Mouse (Mus musculus): ENCODE data around the gene Gan. TPM values are rescaled to one million over a fixed set of nuclear protein-coding genes. Genes with fewer than 3 reads are reported as not detected.

Gene Gan
- polyA plus RNA-seq, 2 experiments from 2014 or later, result 2.0 to 2.1 TPM

GRCm38 (mm10) chr8:117201221-117202017 is 43.5 kb downstream of the Gan start:
- ATAC-seq, result no peak

DNA sequence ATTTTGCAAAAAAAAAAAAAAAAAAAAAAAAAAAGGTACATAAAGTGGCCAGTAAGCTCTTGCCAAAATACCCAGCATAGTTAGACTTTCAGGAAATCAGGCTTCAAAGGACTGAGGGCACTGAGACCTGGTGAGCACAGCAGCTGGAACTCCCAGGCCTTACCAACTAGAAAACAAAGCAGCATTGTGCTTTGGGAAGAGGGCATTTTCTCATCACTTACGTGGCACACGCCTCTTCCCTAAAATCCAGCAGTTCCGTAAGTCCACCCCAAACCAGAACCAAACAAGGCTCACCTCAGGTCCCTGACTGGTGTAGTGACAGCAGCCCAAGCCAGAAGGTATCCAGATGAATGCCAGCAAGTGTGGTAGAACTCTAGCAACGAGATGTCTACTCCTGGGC is 45.1 kb downstream of the Gan start:
- ATAC-seq, result no peak

DNA sequence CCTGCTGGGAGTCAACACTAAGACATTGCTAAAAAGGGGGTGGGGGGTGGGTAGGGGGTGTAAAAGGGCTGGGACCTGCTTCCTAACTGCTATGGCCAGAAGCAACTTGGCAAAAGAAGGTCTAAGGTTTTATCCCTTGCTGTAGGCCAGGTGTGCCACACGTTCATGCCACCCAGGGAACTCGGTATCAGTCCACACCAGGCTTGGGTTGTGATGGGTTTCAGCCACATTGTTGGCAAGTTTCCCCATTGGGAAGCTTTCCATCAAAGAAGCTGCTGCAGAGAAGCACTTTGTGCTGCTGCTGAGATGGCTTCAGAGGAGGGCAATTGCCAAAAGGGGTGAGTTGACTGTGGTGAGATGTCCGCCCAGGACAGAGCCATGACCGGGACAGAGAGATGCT is 47.9 kb downstream of the Gan start:
- no peak for ATAC-seq

DNA sequence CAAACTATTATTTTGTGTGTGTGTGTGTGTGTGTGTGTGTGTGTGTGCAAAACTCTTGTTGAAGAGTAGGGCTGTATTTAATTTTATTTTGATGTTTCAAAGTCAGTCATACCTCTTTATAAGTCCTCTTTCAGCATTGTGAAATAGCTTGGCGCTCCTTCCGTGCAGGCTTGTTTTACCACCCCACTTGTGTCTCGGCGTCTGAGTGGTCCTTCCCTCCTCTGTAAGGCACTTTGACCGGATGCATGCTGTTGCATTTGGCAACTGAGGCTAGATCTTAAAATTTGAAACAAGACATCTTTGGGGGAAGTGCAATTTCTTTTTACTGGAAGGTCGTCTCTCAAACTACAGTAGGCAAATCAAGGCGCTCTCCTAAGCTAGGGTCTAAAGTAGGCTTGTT is 48.7 kb downstream of the Gan start:
- ATAC-seq, result no peak

GRCm38 (mm10) chr8:117209150-117209549 is 51.2 kb downstream of the Gan start:
- ATAC-seq, result peak; percentile 60

DNA sequence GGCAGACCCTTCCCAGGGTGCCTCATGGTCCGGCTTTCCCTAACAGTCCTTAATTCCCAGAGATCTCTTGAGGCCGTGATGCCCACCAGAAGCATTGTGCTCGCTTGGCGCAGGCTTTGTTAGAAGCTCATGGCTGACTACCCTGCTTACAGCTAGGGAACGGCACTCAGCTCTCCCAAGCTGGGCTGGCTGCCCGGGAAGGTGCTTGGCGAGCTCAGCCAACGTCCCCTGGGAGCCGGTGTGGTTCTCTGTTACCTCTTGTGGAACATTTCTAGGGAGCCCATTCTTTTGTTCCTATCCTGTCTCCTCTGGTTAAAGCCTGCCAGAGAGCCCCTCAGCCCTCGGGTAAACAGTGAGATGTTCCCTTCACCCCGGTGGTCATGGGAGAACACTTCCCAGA is 54.2 kb downstream of the Gan start:
- no peak for ATAC-seq

DNA sequence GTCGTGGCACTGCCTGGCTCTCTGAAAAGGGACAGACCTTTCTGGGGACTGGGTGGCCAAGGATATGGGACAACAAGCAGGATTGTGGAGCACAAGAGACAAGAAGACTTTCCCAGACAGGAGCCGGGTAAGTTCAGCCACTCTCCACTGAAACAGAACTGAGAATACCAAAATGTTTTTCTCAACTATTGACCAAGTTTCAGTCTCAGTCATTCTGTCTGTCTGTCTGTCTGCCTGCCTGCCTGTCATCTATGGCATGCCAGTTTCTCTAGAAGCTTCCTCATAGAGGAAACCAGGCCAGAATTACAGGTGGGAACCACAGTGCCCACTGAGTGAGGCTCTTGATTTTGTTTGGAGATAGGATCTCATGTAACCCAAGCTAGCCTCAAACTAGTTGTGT is 59.8 kb downstream of the Gan start:
- no peak for ATAC-seq

- ATAC-seq, result no peak
Observed at GRCm38 (mm10) chr8:117222396-117222795, 64.5 kb downstream of the Gan start.

GRCm38 (mm10) chr8:117224630-117225029 is 66.7 kb downstream of the Gan start:
- peak; percentile 100 for ATAC-seq

DNA sequence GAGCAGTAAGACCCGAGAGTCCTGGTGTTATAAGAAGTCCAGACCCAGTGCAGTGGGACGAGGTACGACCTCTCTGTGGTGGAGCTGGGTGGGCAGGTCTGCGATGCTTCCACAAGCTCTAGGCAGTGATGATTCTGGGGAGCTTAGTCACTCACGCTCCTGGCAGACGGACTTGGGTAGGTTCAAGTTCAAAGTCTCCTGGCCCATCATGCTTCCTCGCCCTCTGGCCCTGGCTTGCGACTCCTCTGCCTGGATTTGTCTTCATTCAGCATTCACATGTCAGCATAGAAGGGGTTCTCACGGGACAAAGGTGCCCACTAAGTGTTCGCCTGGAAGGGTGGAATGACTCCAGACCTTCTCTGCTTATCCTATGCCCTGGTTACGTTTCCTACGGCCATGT is 68.4 kb downstream of the Gan start:
- ATAC-seq, result no peak

- no peak for ATAC-seq
Observed at GRCm38 (mm10) chr8:117227339-117227738, 69.4 kb downstream of the Gan start.

DNA sequence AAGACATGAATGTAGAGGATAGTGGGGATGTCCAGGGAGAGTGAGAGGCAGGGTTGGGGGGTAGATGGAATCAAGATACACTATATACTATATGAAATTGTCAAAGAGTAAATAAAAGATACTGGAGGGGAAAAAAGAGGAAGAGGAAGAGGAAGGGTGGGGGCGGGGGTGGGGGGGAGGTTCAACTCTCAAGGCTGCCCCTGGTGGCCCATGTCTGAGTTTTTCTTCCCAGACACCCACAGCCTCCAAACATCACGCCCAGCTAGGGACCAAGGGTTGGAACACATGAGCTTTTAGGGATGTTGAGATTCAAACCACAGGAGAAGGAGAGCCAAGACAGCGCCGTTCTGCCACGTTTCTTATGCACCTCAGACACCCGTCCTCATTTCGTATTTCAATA is 75.3 kb downstream of the Gan start:
- ATAC-seq, result no peak

DNA sequence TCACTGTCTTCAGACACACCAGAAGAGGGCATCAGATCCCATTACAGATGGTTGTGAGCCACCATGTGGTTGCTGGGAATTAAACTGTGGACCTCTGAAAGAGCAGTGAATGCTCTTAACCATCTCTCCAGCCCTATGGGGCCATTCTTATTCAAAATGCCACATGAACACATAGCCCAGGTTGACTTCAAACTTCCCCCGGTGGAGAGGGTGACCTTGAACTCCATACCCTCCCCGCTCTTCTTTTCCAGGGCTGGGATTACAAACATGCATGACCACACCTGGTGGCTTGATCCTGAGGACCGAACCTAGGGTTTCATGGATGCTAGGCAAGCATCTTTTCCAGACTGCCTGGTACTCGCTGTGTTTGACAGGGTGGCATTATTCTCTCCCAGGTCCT is 78.6 kb downstream of the Gan start:
- ATAC-seq, result no peak

- ATAC-seq, result no peak
Observed at GRCm38 (mm10) chr8:117240326-117240725, 82.4 kb downstream of the Gan start.

- no peak for ATAC-seq
Observed at GRCm38 (mm10) chr8:117240841-117241494, 83.0 kb downstream of the Gan start.

GRCm38 (mm10) chr8:117241848-117242247 is 83.9 kb downstream of the Gan start:
- ATAC-seq, result no peak

DNA sequence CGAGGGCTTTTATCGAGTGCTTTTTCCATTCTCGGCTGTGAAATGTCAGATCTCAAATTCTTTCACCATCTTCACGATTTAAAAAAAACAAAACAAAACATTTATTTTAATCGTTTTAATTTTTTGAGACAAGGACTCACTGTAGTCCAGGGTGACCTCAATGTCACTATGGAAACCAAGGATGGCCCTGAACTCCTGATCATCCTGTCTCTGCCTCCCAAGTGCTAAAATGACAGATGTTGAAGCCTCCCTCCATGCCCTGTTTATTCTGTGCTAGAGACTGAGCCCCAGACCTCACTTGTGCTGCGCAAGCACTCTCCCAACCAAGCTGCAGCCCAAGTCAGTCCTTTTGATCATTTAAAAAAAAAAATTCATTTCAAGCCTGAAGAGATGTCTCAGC is 84.4 kb downstream of the Gan start:
- ATAC-seq, result no peak

- ATAC-seq, result no peak
Observed at GRCm38 (mm10) chr8:117244601-117245000, 86.7 kb downstream of the Gan start.

GRCm38 (mm10) chr8:117248341-117248740 is 90.4 kb downstream of the Gan start:
- ATAC-seq, result peak; percentile 39

- ATAC-seq, result no peak
Observed at GRCm38 (mm10) chr8:117251086-117251681, 93.2 kb downstream of the Gan start.

DNA sequence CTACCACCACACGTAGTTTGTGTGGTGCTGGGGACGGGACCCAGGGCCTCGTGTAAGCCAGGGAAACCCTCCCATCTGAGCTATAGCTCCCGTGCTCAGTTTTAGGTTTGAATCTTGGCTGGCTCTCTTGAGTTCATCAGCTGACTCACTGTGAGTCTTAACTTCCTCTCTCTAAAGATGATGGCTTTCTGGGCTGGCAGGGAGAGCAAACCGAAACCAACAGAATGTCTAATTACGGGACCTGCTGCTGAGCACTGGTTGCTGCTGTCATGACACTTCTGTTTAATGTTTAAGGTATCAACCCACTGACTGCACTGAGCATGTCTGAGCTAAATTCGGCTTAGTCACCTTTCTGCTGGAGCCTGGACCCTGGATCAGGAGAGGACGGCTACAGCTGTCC is 94.7 kb downstream of the Gan start:
- peak; percentile 9 for ATAC-seq

DNA sequence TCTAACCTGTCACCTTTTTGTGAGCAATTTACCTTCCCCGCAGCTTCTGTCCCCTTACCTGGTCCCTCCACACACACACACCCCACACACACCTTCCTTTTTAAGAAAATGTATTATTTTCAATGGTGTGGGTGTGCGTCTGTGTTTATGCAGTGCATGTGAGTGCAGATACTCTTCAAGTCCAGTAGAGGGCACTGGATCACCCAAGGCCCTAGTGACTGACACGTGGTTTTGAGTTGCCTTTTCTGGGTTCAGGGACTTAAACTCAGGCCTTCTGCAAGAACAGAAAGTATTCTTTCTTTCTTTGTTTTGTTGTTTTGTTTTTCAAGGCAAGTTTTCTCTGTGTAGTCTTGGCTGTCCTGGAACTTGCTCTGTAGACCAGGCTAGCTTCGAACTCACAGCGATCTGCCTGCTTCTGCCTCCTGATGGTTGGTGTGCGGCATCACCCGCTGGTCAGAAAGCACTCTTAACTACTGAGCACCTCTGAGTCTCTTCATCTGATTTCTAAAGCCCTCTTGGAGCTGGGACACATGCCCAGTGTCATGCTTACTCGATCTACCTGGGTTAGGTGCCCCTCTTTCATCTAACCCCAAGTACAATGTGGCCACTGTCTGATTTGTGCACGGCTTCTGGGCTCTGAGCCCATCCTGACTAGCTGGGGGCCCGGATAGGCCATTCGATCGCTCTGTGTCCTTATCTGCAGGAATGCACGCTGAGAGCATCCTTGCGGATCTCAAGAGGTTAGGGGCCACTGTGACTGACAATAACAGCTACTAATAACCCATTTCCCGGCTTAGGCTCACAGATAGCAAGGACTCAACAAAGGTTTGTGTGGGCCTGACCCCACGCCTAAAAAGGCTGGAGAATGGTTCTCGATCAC is 95.7 kb downstream of the Gan start:
- ATAC-seq, result no peak

DNA sequence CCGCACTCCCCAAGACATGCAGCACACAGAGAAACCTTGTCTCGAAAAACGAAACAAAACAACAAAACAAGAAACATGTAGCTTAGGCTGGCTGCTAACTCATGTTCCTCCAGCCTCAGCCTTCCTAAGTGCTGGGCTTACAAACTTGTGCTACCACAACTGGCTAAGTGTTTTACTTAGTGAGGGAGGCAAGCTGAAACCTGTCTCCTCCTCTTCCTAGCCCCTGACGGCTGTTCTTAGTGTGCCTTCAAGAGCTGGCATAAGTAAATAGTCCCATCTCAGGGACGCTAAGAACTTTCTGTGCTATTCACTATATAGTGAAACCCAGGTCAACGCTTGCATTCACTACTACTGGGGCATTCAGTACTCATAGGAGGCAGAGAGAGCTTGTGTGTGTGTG is 96.6 kb downstream of the Gan start:
- no peak for ATAC-seq
